Mouse (Mus musculus) olfactory bulb, adult 2 months (tissue): ENCODE measurements around the gene Sgms1.

Source experiments
- CTCF ChIP-seq: fragments of 200-500 bp; IDR thresholded peaks from 2 replicates; pipeline ENCODE4 v1.5.1; 2012; ENCODE audit warnings: low read depth, mild to moderate bottlenecking, low read length, moderate library complexity; ENCODE audit not compliant: insufficient read depth
- POLR2A ChIP-seq: fragments of 200-500 bp; IDR thresholded peaks from 2 replicates; pipeline ENCODE4 v1.6.1; 2012; ENCODE audit warnings: mild to moderate bottlenecking, low read depth, low read length, moderate library complexity; ENCODE audit not compliant: insufficient read depth

- TF ChIP-seq CTCF (no peak), POLR2A (no peak)
Observed at GRCm38 (mm10) chr19:32176458-32176857, 213.1 kb downstream of the Sgms1 start.
